Mouse (Mus musculus) large intestine, adult 2 months (tissue): ENCODE measurements around the gene Zfp11. TPM values are rescaled to one million over a fixed set of nuclear protein-coding genes. Genes with fewer than 3 reads are reported as not detected.
A peak's percentile ranks its signal among the peaks of the same experiment; 100 is the strongest.
"Not testable (repeated sequence)": the region's sequence is repeated elsewhere in the genome, so short reads cannot be mapped to it uniquely, and the experiment has no call there.

Experiments
- DNase-seq: peaks from one replicate; pipeline ENCODE4 v3.0.0-alpha.2; 2012; ENCODE audit warnings: low read depth, low spot score
- WGBS: fragments of 180-500 bp; shearing (Covaris S2); methylation state at CpG from one replicate; pipeline ENCODE4 v1.1.7; 2018; 5-methylcytosine and 5-hydroxymethylcytosine counted together
- polyA plus RNA-seq: library from polyadenylated mRNA; depleted of rRNA; stranded (reverse); fragments of >200 nt; gene quantifications from 2 replicates; pipeline ENCODE4 v1.2.3, GENCODE M21; 2012; rRNA removed

The Zfp11 gene
- polyA plus RNA-seq, 1 experiment, result 0.73 TPM

DNA sequence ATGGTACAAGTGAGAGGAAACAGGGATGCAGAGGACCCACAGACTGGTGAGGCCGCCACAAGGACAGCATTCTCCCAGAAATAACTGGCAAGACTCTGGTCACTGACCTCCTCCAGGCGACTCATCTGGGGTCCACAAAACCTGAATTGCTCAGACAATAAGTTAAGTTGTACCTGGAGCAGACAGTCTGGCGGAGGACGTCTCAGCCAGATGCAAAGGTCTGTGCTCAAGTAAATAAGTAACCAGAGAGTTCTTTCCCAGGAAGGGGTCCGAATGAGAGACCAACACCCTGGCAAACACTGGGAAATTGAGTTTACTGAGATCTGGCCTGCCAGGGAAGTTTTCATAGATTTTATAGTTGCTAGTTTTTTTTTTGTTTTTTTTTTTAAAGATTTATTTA, 48.5 kb downstream of the Zfp11 start:
- WGBS, result 27% methylated on average over 5 of the region's 5 CpGs
- no peak for DNase-seq

- 58% methylated on average over 9 of the region's 9 CpGs for WGBS
Observed at GRCm38 (mm10) chr5:129620600-129620999, 49.3 kb downstream of the Zfp11 start.

DNA sequence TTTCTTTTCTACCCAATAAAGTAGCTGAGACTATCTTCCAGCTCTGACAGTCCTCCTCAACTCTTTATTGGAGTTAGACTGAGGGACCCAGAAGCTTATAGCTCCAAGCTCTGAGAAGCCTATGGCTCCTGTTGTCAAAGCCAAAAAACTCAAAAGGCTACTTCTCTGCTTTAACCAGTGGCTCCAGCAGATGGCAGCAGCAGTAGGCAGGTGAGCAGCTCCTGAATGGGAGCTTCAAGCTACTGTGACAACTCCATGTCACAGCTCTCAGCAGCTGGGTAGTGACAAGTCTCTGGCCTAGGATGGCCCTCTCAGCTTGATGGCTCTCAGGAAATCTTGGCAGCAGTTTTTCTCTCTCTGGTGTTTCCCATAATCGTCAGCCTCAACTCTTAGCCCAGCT, 58.8 kb downstream of the Zfp11 start:
- DNase-seq, result peak; percentile 19
- WGBS, result 0% methylated on average over 1 of the region's 1 CpGs

More at GRCm38 (mm10) chr5:129620600-129620999, 49.3 kb downstream of the Zfp11 start:
- not testable (repeated sequence) for DNase-seq

DNA sequence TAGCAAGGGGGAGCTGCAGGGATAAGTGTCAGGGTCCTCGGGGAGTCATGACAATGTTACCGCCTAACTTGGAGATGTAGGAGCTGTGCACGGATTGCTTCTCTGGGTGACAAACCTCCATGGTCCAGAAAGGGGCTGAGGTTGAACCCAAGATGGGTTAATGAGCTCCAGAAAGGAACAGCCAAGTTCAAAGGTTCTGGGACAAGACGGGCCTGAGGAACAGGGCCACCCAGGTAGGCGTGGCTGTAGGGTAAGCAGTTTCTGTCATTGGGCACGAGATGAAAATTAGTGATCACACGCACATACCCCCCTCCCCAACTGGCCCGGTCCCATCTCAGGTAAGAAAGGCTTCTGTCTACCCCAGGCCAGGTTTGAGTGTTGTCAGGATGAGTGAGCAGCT, 62.4 kb downstream of the Zfp11 start:
- 60% methylated on average over 8 of the region's 8 CpGs for WGBS
- DNase-seq, result no peak

Other genes with a start within 250 kb of the Zfp11 start
- gene Sfswap, start 168.9 kb downstream of the Zfp11 start, polyA plus RNA-seq, result 35.3 and 47.6 TPM in 2 replicates
- 4.0 and 4.3 TPM in 2 replicates for gene Mmp17, start 85.9 kb downstream of the Zfp11 start, polyA plus RNA-seq
- not detected in 2 replicates for gene Sept14, start 38.4 kb upstream of the Zfp11 start, polyA plus RNA-seq
- gene Mrps17, start 45.4 kb upstream of the Zfp11 start, polyA plus RNA-seq, result 54.7 and 64.0 TPM in 2 replicates
- 26.5 and 37.9 TPM in 2 replicates for gene Nipsnap2, start 55.0 kb upstream of the Zfp11 start, polyA plus RNA-seq
- gene Psph, start 117.3 kb upstream of the Zfp11 start, polyA plus RNA-seq, result 9.0 and 11.4 TPM in 2 replicates
- gene Sumf2, start 176.9 kb upstream of the Zfp11 start, polyA plus RNA-seq, result 6.9 and 7.6 TPM in 2 replicates
- 876 and 1,051 TPM in 2 replicates for gene Chchd2, start 217.4 kb upstream of the Zfp11 start, polyA plus RNA-seq
- 0.17 and 0.41 TPM in 2 replicates for gene Zbed5, start 225.6 kb upstream of the Zfp11 start, polyA plus RNA-seq
- 0.27 and 0.31 TPM in 2 replicates for gene Phkg1, start 228.4 kb upstream of the Zfp11 start, polyA plus RNA-seq
- gene Nupr1l, start 238.4 kb upstream of the Zfp11 start, polyA plus RNA-seq, result 1.4 and 1.9 TPM in 2 replicates